Mouse (Mus musculus) bone marrow macrophage, adult 2 months (primary cell): Measurements from ENCODE around the gene Clec16a. TPM values are rescaled to one million over a fixed set of nuclear protein-coding genes. Genes with fewer than 3 reads are reported as not detected.

Experiments
- H3K27ac ChIP-seq: 2 replicates; pipeline ENCODE4 v1.5.1; 2012; ENCODE audit warnings: low read depth, low read length; ENCODE audit not compliant: insufficient read depth
- H3K4me1 ChIP-seq: 2 replicates; pipeline ENCODE4 v1.6.1; 2012; ENCODE audit warnings: low read length; ENCODE audit not compliant: control insufficient read depth, insufficient read depth
- H3K4me3 ChIP-seq: 2 replicates; pipeline ENCODE4 v1.5.1; 2012; ENCODE audit warnings: mild to moderate bottlenecking, low read length, moderate library complexity; ENCODE audit not compliant: insufficient read depth
- CTCF ChIP-seq: IDR thresholded peaks from 2 replicates; pipeline ENCODE4 v1.5.1; 2012; ENCODE audit warnings: low read depth, mild to moderate bottlenecking, low read length, moderate library complexity
- POLR2A ChIP-seq: IDR thresholded peaks from 2 replicates; pipeline ENCODE4 v1.6.1; 2012; ENCODE audit warnings: mild to moderate bottlenecking, low read depth, low read length, borderline replicate concordance
- polyA plus RNA-seq: library from polyadenylated mRNA; stranded (reverse); fragments of >200 nt; gene quantifications from 2 replicates; pipeline ENCODE4 v1.2.4, GENCODE M21; 2012; ENCODE audit not compliant: missing spikeins, insufficient read depth, insufficient read length

Gene Clec16a
- polyA plus RNA-seq, 1 experiment: 15.8 TPM

GRCm38 (mm10) chr16:10655236-10655635 lies 110.1 kb downstream of the Clec16a start:
- no peak for TF ChIP-seq POLR2A
- no peak for TF ChIP-seq CTCF
- H3K27ac ChIP-seq: no peak overlapping the region
- no peak overlapping the region for H3K4me3 ChIP-seq
- peaks cover 5% of the 10 kb centered on the region; the same call in 1 of the 2 replicates for H3K4me1 ChIP-seq

GRCm38 (mm10) chr16:10655926-10656325 lies 110.8 kb downstream of the Clec16a start:
- H3K27ac ChIP-seq: no peak overlapping the region
- peaks cover 11% of the 10 kb centered on the region for H3K4me1 ChIP-seq
- no peak overlapping the region for H3K4me3 ChIP-seq
- TF ChIP-seq CTCF (peak; percentile 4; the same call in 1 of the 2 replicates), POLR2A (no peak)

GRCm38 (mm10) chr16:10656461-10656860 lies 111.3 kb downstream of the Clec16a start:
- TF ChIP-seq CTCF (no peak), POLR2A (no peak)
- Histone ChIP-seq H3K4me1 (peaks cover 11% of the 10 kb centered on the region), H3K4me3 (no peak overlapping the region), H3K27ac (no peak overlapping the region)

GRCm38 (mm10) chr16:10656939-10657338 lies 111.8 kb downstream of the Clec16a start:
- Histone ChIP-seq H3K4me1 (peaks cover 11% of the 10 kb centered on the region), H3K27ac (no peak overlapping the region), H3K4me3 (no peak overlapping the region)
- TF ChIP-seq POLR2A: no peak
- TF ChIP-seq CTCF: no peak

- Histone ChIP-seq H3K4me1 (peaks cover 11% of the 10 kb centered on the region), H3K4me3 (no peak overlapping the region), H3K27ac (no peak overlapping the region)
- TF ChIP-seq POLR2A (no peak), CTCF (no peak)
Observed at GRCm38 (mm10) chr16:10659211-10659610, 114.1 kb downstream of the Clec16a start.

GRCm38 (mm10) chr16:10660526-10660925 lies 115.4 kb downstream of the Clec16a start:
- no peak overlapping the region for H3K27ac ChIP-seq
- TF ChIP-seq CTCF (no peak), POLR2A (no peak)
- H3K4me3 ChIP-seq: no peak overlapping the region
- H3K4me1 ChIP-seq: peaks cover 9% of the 10 kb centered on the region

GRCm38 (mm10) chr16:10661385-10661784 lies 116.2 kb downstream of the Clec16a start:
- Histone ChIP-seq H3K4me1 (peaks cover 9% of the 10 kb centered on the region), H3K27ac (no peak overlapping the region), H3K4me3 (no peak overlapping the region)
- no peak for TF ChIP-seq POLR2A
- TF ChIP-seq CTCF: no peak

GRCm38 (mm10) chr16:10663890-10664731 lies 119.0 kb downstream of the Clec16a start:
- no peak for TF ChIP-seq CTCF
- TF ChIP-seq POLR2A: no peak
- H3K4me1 ChIP-seq: peaks cover 9% of the 10 kb centered on the region
- no peak overlapping the region for H3K27ac ChIP-seq

GRCm38 (mm10) chr16:10664921-10665894 lies 120.1 kb downstream of the Clec16a start:
- TF ChIP-seq CTCF (peak; percentile 54), POLR2A (no peak)
- Histone ChIP-seq H3K4me3 (no peak overlapping the region), H3K4me1 (peaks cover 6% of the 10 kb centered on the region), H3K27ac (no peak overlapping the region)

More at GRCm38 (mm10) chr16:10663890-10664731, 119.0 kb downstream of the Clec16a start:
- no peak overlapping the region for H3K4me3 ChIP-seq
